Mouse (Mus musculus): ENCODE measurements around the gene Hirip3.

The Hirip3 gene

GRCm38 (mm10) chr7:126861429-126862130 is at the start of gene Hirip3:
Hirip3 (plus strand) TSS chr7:126861972.
- DNase-seq, result peak; percentile 94

- DNase-seq, result no peak
Measured at GRCm38 (mm10) chr7:126815726-126816222, 46.0 kb upstream of the Hirip3 start.

- DNase-seq, result no peak
Measured at GRCm38 (mm10) chr7:126816494-126816893, 45.3 kb upstream of the Hirip3 start.

- DNase-seq, result no peak
Measured at GRCm38 (mm10) chr7:126817595-126817994, 44.2 kb upstream of the Hirip3 start.

- DNase-seq, result no peak
Measured at GRCm38 (mm10) chr7:126818818-126819217, 43.0 kb upstream of the Hirip3 start.

- DNase-seq, result peak; percentile 78
Measured at GRCm38 (mm10) chr7:126821835-126822511, 39.8 kb upstream of the Hirip3 start.

- peak; percentile 23 for DNase-seq
Measured at GRCm38 (mm10) chr7:126822741-126823140, 39.0 kb upstream of the Hirip3 start.

GRCm38 (mm10) chr7:126823202-126823711 is 38.5 kb upstream of the Hirip3 start:
- peak; percentile 38 for DNase-seq

GRCm38 (mm10) chr7:126823940-126824339 is 37.8 kb upstream of the Hirip3 start:
- DNase-seq, result no peak

GRCm38 (mm10) chr7:126825403-126825802 is 36.4 kb upstream of the Hirip3 start:
- no peak for DNase-seq

GRCm38 (mm10) chr7:126825952-126826351 is 35.8 kb upstream of the Hirip3 start:
- DNase-seq, result no peak

GRCm38 (mm10) chr7:126831539-126831938 is 30.2 kb upstream of the Hirip3 start, which contains the start of gene 4930451I11Rik:
4930451I11Rik (minus strand) TSS chr7:126831639.
- DNase-seq, result no peak

- DNase-seq, result peak; percentile 74
Measured at GRCm38 (mm10) chr7:126832036-126832598, 29.7 kb upstream of the Hirip3 start.

GRCm38 (mm10) chr7:126833294-126833693 is 28.5 kb upstream of the Hirip3 start:
- DNase-seq, result no peak

- no peak for DNase-seq
Measured at GRCm38 (mm10) chr7:126843276-126843675, 18.5 kb upstream of the Hirip3 start.

- DNase-seq, result no peak
Measured at GRCm38 (mm10) chr7:126845516-126845915, 16.3 kb upstream of the Hirip3 start.

GRCm38 (mm10) chr7:126847116-126847420 is 14.7 kb upstream of the Hirip3 start, which contains the start of gene Doc2a:
Doc2a (plus strand) TSS chr7:126847416.
- no peak for DNase-seq

GRCm38 (mm10) chr7:126847421-126848398 is 14.1 kb upstream of the Hirip3 start:
- DNase-seq, result peak; percentile 47

GRCm38 (mm10) chr7:126848794-126849193 is 13.0 kb upstream of the Hirip3 start:
- DNase-seq, result peak; percentile 55

GRCm38 (mm10) chr7:126850161-126850560 is 11.6 kb upstream of the Hirip3 start:
- DNase-seq, result no peak

- no peak for DNase-seq
Measured at GRCm38 (mm10) chr7:126851192-126851591, 10.6 kb upstream of the Hirip3 start.

- no peak for DNase-seq
Measured at GRCm38 (mm10) chr7:126853454-126853853, 8.3 kb upstream of the Hirip3 start.

All from right cerebral cortex, postnatal 25 days (tissue).